Mouse (Mus musculus): ENCODE results near the gene Bmpr2.
"Not testable (repeated sequence)": the region's sequence is repeated elsewhere in the genome, so short reads cannot be mapped to it uniquely, and the experiment has no call there.

Bmpr2 gene

DNA sequence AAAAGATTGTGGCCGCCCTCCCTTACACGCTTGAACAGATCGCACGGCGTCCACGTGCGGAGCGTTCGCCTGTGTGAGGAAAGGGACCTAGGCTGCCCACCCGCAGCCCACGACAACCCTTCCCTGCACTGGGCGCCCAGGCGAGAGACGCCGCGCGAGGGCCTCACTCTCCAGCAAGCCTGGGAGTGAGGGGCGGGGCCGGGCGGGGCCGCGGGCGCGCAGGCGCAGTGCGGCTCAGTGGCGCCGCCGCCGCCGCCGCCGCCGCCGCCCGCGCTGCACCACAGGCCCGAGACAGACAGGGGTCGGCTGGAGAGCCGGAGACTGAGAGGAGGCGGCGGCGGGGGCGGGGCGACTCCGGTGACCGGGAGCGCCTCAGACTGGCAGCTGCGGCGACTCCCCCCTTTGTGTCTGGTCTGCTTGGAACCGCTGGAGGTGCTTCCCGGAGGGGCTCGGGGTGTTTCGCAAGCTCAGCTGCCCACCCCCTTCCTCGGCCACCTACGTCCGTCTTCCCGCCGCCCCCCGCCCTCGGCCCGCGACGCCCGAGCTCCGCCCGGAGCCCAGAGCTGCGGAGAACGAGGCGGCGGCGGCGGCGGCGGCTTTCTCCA is at the start of gene Bmpr2:
Gene Bmpr2 (plus strand): TSS at position 237 of the 605 bp plus-strand sequence.
- DNase-seq (ENCODE audit: low read depth, low spot score), result peak; percentile 71

DNA sequence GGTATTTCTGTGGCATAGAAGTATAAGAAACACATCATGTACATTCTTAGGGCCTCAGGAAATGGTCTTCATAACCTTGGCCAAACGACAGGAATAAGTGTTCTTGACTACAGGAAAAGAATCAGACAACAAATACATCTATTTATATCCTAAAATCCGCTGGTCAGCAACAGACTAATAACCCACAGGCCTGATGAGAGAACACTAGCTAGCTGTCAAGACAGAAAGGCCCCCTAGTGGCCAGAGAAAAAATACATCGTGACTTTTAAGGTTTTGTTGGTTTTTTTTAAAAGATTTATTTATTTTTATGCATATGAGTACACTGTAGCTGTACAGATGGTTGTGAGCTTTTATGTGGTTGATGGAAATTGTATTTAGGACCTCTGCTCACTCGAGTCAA is 43.3 kb upstream of the Bmpr2 start:
- DNase-seq (ENCODE audit: low read depth, low spot score), result no peak

DNA sequence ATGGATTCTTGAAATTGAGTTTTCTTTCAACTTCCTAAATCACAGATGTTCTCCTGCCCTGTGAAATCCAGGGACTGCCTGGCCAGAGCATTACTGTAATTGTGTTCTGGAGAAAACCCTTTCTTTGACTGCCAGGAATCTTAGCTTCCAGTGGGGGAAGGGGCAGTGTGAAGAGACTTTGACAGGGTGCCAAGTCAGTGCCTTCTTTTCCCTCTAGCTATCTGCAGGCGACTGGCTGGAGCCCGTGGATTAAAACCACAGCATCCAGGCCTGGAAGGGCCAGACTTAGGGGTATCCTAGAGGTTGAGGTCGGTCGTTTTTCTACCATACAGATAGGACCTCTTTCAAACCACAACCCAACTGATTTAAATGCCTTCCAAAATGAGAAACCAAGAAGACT is 37.5 kb upstream of the Bmpr2 start:
- no peak for DNase-seq (ENCODE audit: low read depth, low spot score)

DNA sequence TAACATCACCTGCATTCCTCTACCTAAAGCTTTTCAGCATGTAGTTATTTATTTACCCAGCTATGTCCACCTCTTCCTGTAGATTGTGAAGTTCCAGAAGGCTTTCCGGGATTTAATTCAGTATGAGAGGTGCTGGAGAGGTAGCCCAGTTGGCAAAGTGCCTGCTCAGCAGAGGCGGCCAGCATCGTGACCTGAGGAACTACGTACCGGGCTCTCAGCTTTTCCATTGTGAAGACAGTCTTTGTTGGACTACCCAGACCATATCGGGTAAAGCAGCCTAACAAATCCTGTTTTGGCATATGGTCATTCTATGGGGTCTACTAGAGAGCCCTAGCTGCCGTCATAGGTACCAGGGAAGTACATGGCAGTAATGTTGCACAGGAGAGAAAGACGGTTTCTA is 33.1 kb upstream of the Bmpr2 start:
- no peak for DNase-seq (ENCODE audit: low read depth, low spot score)

DNA sequence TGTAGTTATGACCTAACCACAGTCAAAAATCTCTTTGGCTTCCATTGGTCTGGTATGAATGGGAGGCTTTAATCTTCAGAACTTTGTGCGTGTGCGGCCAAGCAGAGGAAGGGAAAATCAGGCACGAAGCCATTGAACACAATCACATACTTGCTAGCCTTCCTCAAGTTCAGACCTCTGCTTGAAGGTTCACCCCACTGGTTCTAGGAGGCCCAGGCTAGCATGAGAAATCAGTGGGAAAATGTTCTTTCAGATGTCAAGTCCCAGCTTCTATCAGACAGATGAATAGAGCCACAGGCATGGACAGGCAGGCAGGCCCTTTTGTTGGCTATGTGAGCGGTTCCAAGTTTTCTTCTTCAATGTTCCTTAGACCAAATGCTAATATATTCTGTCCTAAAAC is 32.5 kb upstream of the Bmpr2 start:
- no peak for DNase-seq (ENCODE audit: low read depth, low spot score)

DNA sequence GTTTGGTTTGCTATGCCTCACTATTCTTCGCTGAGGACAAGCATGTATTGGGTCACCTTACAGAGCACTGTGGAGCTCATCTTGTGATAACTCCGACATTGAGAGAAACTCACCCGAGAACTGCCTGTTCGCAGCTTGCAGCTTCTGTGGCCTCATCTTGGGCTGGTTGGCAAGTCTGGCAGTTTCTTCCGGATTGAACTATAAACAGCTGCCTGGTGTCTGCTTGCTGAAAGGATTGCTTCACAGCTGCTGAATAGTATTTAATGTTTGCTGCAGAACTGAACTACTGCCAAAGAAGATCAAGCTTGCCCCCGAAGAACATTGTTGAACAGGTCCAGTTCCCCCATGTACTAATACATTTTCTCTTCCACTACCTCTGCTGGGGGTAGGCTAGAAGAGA is 29.1 kb upstream of the Bmpr2 start:
- no peak for DNase-seq (ENCODE audit: low read depth, low spot score)

DNA sequence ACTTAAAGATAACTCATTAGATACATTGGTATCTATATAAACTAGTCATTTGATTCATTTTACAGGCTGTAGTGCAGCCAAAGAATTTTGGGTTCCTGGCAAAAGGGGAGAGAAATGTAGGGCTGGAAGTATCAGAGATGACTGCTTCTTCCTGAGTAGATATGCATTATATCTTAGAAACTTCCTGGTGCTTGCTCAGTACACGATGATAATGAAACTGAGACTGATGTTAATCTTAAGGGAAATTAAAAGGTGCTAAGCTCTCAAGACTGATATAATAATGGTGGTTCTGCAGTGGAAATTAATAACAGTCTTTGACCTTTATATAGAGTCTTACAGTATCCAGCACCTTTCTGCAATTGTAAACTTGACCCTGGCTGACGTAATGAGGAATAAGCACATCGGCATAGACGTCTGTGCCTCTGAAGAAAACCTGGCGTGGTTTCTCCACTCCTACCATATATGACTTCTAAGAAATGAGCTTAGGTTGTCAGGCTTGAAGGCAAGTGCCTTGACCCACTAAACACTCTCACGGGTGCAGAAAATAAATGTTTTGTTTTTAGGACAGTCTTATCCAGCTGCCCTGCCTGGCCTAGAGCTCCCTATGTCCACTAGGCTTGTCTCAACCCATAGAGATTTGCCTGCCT is 24.3 kb upstream of the Bmpr2 start:
- DNase-seq (ENCODE audit: low read depth, low spot score), result no peak

DNA sequence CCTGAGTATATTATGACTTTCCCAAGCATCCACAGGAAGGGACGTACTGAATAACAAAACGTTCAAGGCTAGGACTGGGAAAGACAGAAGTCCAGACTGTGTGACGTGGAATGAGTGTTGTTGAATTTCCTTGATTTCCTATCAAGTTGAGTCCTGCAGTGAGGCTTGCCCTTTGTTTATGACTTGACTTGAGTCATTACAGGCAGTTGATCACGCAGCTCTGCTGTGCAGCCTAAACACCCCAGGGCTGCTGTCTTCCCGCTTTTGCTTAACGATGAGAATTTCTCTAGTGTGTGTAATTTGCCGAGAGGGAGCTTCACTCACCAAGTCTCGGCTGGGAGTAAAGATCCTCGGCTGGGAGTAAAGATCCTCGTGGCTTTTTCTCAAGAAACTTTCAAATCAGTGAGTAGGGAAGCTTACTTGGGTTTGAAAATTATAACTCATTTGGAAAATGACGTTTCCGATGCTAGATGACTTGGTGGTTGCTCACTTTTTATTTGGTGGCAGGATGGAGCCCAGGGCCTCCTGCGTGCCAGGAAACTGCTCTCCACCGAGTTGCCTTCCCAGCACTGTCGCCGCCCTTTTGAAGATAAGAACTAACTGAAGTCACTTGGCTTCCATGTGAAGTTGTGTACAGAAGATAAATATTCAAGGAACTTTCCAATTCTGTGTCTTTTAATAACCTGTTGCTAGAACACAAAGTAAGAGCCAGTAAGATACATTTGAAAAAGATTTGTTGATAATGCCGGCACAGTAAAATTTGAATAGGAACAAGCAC is 23.4 kb upstream of the Bmpr2 start:
- no peak for DNase-seq (ENCODE audit: low read depth, low spot score)

DNA sequence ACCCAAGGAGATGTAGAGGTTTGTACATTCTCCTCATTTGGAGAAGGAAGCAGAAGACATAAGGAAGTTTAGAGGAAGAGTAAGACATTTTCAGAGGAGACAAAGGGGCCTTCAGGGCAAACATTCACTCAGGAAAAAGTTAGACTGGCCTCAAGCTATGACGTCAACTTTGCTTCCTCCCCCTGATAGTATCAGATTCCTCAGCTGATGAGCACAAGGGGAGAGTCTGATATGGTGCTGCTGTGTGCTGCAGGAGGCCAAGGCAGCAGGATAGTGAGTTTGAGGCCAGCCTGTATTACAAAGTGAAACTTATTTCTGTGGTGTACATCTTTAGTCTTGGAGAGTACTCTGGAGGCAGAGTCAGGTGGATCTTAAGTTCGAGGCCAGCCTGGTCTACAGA is 14.2 kb upstream of the Bmpr2 start:
- DNase-seq (ENCODE audit: low read depth, low spot score), result no peak

DNA sequence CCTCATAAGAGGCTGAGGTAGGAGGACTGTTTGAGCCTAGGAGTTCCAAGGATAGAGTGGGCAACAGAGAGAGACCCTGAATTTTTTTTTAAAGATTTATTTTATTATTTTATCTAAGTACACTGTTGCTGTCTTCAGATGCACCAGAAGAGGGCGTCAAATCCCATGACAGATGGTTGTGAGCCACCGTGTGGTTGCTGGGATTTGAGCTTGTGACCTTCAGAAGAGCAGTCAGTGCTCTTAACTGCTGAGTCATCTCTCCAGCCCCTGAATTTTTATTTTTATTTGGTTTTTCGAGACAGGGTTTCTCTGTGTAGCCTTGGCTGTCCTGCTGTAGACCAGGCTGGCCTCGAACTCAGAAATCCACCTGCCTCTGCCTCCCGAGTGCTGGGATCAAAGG is 13.5 kb upstream of the Bmpr2 start:
- not testable (repeated sequence) for DNase-seq (ENCODE audit: low read depth, low spot score)

DNA sequence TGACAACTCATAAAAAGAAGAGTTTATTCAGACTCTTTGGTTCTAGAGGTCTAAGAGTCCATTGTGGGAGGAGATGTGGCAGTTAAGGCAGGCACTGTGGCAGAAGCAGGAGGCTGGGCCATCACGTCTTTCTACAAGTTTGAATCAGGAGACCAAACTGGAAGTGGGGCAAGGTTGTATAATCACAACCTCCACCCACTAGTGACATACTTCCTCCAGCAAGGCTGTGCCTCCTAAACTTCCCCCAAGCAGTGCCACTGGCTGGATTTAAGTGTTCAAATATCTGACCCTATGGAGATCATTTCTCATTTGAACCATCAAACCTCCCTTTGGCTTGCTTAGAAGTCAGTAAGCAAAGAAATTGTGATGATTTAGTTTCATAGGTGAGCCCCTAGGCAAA is 7.9 kb upstream of the Bmpr2 start:
- DNase-seq (ENCODE audit: low read depth, low spot score), result no peak

DNA sequence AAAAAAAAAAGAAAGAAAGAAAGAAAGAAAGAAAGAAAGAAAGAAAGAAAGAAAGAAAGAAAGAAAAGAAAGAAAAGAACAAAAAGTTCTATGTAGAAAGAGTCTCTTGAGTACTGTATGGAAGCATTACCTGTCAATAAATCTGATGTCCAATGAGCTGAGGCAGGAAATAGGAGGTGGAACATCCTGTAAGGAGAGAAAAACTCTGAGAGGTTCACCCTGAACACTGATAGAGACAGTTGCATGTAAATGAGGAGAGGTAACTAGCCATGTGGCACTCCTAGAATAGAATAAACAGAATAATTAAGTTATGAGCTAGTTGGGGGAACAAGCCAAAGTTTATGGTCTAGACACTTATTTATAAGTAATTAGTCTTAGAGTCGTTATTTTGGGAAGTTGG is 4.9 kb upstream of the Bmpr2 start:
- DNase-seq (ENCODE audit: low read depth, low spot score), result no peak

DNA sequence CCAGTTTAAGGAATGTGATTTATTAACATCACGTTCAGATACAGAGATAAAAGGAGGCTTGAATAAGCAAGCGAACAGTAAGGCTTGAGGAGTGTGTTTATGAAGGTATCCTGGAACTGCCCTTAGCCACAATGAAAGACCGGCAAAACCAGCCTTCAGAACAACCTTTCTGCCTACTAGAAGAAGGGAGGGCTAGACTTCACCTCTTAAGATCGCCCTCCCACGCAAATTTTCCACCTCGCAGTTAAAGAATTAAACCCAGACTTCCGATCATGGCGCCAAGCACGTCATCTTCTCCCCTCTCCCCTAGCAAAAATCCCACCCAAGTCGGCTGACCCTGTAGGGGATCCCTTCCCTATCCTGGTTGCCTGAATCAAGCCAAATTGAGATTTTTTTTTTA is 992 bp upstream of the Bmpr2 start:
- DNase-seq (ENCODE audit: low read depth, low spot score), result peak; percentile 26

DNA sequence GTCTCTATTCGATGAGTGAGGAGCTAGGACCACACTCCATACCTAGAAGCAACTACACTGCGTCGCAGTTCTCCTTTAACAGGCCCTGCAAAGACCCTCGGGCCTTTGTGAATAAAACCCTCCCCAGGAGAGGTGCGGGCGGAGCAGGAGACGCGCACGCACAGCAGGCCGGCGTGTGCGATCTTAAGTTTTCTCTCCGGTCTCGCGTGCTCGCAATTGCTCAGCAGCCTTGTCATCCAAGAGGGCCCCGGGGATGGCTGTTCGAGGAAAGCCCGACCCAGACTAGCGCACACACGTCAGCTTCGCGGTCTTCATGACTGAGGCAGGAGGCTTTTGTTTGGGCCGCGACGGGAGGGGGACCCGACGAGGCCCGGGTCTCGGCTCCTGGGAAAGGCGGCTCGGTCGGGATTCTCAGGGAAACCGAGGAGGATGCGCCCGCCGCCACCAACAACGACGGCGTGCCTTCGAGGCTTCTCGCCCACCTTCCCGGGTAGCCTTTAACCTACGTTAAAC is 493 bp upstream of the Bmpr2 start:
- DNase-seq (ENCODE audit: low read depth, low spot score), result peak; percentile 63

DNA sequence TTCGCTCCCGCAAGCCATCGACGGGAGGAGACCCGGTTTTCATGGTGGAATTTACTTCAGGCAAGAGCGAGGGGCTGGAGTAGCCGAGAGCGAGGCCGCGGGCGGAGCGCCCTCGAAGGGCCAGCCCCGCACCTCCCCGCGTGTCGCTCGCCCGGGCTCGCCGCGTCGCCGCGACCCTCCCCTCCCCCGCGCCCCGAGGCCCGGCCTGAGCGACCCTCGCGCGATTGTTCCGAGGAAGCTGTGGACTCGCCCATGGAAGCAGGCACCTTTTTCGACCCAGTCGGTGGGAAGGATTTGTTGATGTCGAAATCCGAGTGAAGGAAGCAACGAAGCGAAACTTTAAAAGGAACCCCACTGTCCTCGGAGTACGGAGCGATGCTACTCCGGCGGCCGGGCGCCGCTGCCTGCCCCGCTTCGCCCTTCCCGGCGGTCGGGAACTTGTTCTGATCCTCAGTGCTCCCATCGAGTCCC is 616 bp downstream of the Bmpr2 start:
- peak; percentile 18 for DNase-seq (ENCODE audit: low read depth, low spot score)

DNA sequence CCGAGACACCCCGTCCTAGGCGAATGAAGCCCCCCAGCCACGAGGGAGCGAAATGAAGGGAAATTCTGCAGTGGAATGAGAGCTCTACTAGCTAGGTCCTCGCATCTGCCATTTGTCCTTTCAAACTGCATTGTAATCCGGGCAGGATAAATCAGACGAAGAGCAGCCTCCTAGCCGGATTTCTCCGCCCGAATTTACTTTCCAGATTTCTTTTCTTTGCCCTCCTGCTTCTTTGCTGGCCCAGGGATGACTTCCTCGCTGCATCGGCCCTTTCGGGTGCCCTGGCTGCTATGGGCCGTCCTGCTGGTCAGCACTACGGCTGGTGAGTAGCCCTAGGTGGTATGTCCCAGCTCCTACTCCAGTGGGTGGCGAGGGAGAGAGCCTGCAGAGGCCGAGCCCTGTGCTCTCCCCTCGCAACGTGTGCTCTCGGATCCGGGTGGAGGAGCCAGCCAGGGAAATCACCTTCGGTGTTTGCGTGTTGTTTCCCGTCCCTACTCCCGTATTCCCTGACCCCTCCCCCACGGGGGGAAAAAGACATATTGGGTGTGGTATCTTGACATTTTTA is 1.3 kb downstream of the Bmpr2 start:
- no peak for DNase-seq (ENCODE audit: low read depth, low spot score)

DNA sequence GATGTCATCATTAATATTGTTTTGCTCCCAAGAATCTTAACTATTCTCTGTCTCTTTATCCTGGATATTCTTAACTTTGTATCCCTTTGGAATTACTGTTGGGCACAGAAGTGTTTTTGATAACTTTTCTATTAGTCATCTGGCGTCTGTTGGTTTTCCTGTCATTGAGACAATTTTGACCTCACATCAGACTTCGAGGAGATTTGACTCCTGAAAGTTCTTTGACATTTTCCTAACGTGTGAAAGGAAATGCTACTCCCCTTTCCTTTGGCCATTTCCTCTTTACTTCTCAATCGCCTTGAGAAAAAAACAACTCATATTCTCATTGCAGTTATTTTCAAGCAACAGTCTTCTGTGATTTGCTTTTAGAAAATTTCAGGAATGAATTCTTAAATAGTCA is 2.1 kb downstream of the Bmpr2 start:
- no peak for DNase-seq (ENCODE audit: low read depth, low spot score)

DNA sequence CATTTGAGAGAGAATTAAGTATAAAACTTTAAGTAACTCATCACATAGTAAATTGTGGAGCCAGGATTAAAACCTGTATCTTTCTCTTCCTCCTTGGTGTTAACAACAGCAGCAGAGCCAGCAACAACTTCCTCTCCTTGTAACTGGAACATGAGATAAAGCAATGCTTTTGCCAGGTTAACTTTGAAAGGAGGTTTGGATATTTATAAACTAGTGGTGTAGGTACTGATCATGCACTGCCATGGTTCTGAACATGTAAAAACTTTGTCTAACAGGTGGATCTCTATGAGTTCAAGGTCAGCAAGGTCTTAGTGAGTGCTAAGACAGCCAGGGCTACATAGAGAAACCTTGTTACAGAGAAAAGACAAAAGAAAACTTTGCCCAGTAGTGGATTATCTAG is 3.4 kb downstream of the Bmpr2 start:
- no peak for DNase-seq (ENCODE audit: low read depth, low spot score)

DNA sequence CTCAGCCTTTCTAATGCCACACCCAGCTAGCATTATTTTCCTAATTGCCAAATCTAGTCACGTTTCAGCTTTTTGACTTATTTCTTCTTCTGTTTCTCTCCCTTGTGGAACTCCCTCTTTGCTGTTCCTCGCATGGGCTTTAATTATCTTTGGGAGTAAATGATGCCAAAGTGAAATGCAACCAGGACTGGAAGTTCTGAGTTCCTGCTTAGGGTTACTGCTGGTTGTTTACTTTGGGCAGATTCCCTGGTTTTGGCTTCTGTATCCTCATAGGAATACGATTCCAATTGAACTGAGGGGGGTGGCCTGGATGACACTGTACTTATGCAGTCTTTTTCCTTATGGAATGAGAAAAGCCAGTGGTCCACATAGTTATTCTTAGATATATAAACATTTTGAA is 8.7 kb downstream of the Bmpr2 start:
- DNase-seq (ENCODE audit: low read depth, low spot score), result no peak

DNA sequence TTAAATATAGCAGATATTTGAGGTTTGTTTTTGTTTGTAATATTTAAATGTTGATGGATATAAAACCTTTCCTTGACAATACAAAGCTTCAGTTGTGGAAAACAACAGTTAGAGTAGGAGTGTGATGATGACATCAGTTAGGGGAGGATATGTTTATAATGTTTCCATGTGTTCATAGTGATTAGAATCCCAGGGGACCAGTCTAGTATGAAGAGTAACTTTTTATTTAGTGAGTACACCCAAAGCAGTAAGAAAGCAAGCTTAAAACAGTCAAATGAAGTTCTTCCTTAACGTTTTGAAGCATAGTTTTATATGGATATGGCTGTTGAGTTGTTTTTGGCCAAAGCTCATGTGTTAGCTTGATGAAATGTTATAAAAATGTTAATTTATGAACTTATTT is 17.9 kb downstream of the Bmpr2 start:
- no peak for DNase-seq (ENCODE audit: low read depth, low spot score)

DNA sequence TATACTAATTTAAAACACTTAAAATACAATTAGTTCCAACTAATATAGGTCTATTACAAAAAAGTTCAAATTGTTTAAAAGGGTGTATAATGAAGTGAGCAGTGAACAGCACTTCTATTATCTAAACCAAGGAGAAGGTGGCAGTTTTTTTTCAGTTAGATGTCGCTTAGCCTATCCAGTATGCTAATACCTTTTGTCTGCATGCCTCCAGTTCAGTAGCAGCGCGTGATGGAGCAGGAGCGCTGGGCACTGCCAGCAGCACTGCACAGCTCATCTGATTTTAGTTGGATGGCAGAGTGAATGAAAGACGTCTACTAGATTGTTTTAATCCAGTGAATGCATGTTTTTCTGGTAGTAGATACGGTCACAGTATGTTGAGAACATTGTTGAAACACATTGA is 25.8 kb downstream of the Bmpr2 start:
- DNase-seq (ENCODE audit: low read depth, low spot score), result no peak

DNA sequence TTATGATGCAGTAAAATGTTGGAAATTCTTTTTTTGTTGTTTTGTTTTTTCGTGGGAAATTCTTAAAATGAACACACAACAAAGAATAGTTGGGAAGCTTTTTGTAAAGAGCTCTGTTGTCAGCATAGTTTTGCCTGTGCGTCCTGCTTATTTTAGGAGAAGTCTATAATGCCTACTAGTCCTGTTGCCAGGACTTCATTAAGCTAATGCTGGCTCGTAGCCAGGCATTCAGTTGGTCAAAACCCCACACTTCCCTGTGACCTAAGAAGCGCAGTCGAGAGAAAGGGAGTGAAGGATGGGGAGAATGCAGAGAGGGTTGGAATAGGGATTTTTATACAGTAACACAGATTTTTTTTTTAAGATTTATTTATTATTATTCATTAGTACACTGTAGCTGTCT is 26.5 kb downstream of the Bmpr2 start:
- DNase-seq (ENCODE audit: low read depth, low spot score), result no peak

Data from brain, embryonic 18.5 days (tissue).